Mouse (Mus musculus) MEL (cell line): Measurements from ENCODE around the gene Nt5c2. TPM values are rescaled to one million over a fixed set of nuclear protein-coding genes. Genes with fewer than 3 reads are reported as not detected.

Experiments used
- DNase-seq: peaks from one replicate; pipeline ENCODE4 v3.0.0; 2011; ENCODE audit warnings: low read depth, low spot score
- H3K27ac ChIP-seq: 2 replicates; pipeline ENCODE4 v1.5.1; 2012; ENCODE audit warnings: low read depth, mild to moderate bottlenecking, control low read depth, low read length, moderate library complexity; ENCODE audit not compliant: control insufficient read depth
- H3K27me3 ChIP-seq, 2 experiments: fragments of 150-350 bp in 1 of 2; sonication (generic) in 1 of 2; 2 replicates each; pipeline ENCODE4 v1.6.1; 2012; ENCODE audit warnings: low read length in 2 of 2, mild to moderate bottlenecking in 2 of 2, improper control_type of control experiment in 1 of 2, moderate library complexity in 1 of 2; ENCODE audit not compliant: insufficient read depth in 2 of 2, control insufficient read depth in 1 of 2
- H3K36me3 ChIP-seq, 2 experiments: 2 replicates each; pipeline ENCODE4 v1.6.1; 2012 to 2014; ENCODE audit warnings: low read length in 2 of 2, improper control_type of control experiment in 1 of 2, inconsistent platforms in 1 of 2, mild to moderate bottlenecking in 1 of 2; ENCODE audit not compliant: insufficient read depth in 2 of 2, control insufficient read depth in 1 of 2
- H3K4me1 ChIP-seq, 2 experiments: fragments of 150-350 bp in 1 of 2; sonication (generic) in 1 of 2; 2 replicates each; pipeline ENCODE4 v1.6.1; 2012; ENCODE audit warnings: low read length in 2 of 2, improper control_type of control experiment in 1 of 2, mild to moderate bottlenecking in 1 of 2; ENCODE audit not compliant: insufficient read depth in 2 of 2, control insufficient read depth in 1 of 2
- H3K4me3 ChIP-seq, 2 experiments: fragments of 150-350 bp in 1 of 2; sonication (generic) in 1 of 2; 2 replicates each; pipeline ENCODE4 v1.5.1; 2012; ENCODE audit warnings: low read depth in 2 of 2, low read length in 2 of 2, mild to moderate bottlenecking in 2 of 2, moderate library complexity in 2 of 2, control low read depth in 1 of 2, improper control_type of control experiment in 1 of 2; ENCODE audit not compliant: control insufficient read depth in 1 of 2, insufficient read depth in 1 of 2
- H3K79me2 ChIP-seq: 2 replicates; pipeline ENCODE4 v1.6.1; 2012; ENCODE audit warnings: mild to moderate bottlenecking, low read length, moderate library complexity; ENCODE audit not compliant: control insufficient read depth, poor library complexity, insufficient read depth
- H3K9ac ChIP-seq: 2 replicates; pipeline ENCODE4 v1.6.1; 2012; ENCODE audit warnings: low read depth, mild to moderate bottlenecking, control low read depth, low read length, moderate library complexity; ENCODE audit not compliant: control insufficient read depth, poor library complexity, severe bottlenecking
- H3K9me3 ChIP-seq: fragments of 150-350 bp; sonication (generic); replicated peaks from 2 replicates; pipeline ENCODE4 v1.6.1; 2012; ENCODE audit warnings: mild to moderate bottlenecking, low read length, improper control_type of control experiment, moderate library complexity; ENCODE audit not compliant: insufficient read depth
- BHLHE40 ChIP-seq: IDR thresholded peaks from 2 replicates; pipeline ENCODE4 v1.6.1; 2012; ENCODE audit warnings: low read depth, mild to moderate bottlenecking, inconsistent platforms, low read length, improper control_type of control experiment, borderline replicate concordance
- CHD2 ChIP-seq: IDR thresholded peaks from 2 replicates; pipeline ENCODE4 v1.6.1; 2011; ENCODE audit warnings: low read length, improper control_type of control experiment
- CTCF ChIP-seq, 3 experiments: IDR thresholded peaks in 2 of 3; conservative IDR thresholded peaks in 1 of 3; 2 replicates each; pipeline ENCODE4 v1.5.1; 2011 to 2012; ENCODE audit warnings: low read length in 3 of 3, low read depth in 2 of 3, mild to moderate bottlenecking in 2 of 3, improper control_type of control experiment in 1 of 3, inconsistent platforms in 1 of 3, mixed read lengths in 1 of 3, moderate library complexity in 1 of 3; ENCODE audit not compliant: control insufficient read depth in 1 of 3, insufficient read depth in 1 of 3, poor library complexity in 1 of 3, severe bottlenecking in 1 of 3
- E2F4 ChIP-seq: IDR thresholded peaks from 2 replicates; pipeline ENCODE4 v1.6.1; 2011; ENCODE audit warnings: low read depth, low read length, improper control_type of control experiment, borderline replicate concordance
- ELF1 ChIP-seq: IDR thresholded peaks from 2 replicates; pipeline ENCODE4 v1.6.1; 2014; ENCODE audit warnings: low read depth, mild to moderate bottlenecking, inconsistent platforms, low read length, improper control_type of control experiment, moderate library complexity
- EP300 ChIP-seq, 2 experiments: IDR thresholded peaks; 2 replicates each; pipeline ENCODE4 v1.6.1; 2011; ENCODE audit warnings: improper control_type of control experiment in 2 of 2, low read length in 2 of 2, low read depth in 1 of 2, mild to moderate bottlenecking in 1 of 2
- ETS1 ChIP-seq: IDR thresholded peaks from 2 replicates; pipeline ENCODE4 v1.6.1; 2012; ENCODE audit warnings: low read depth, mild to moderate bottlenecking, inconsistent platforms, low read length, improper control_type of control experiment, moderate library complexity
- GABPA ChIP-seq: IDR thresholded peaks from 2 replicates; pipeline ENCODE4 v1.6.1; 2012; ENCODE audit warnings: low read depth, mild to moderate bottlenecking, inconsistent platforms, low read length, improper control_type of control experiment, moderate library complexity
- GATA1 ChIP-seq: IDR thresholded peaks from 2 replicates; pipeline ENCODE4 v1.6.1; 2011; ENCODE audit warnings: low read depth, low read length, improper control_type of control experiment
- HCFC1 ChIP-seq: IDR thresholded peaks from 2 replicates; pipeline ENCODE4 v1.6.1; 2012; ENCODE audit warnings: low read depth, mild to moderate bottlenecking, inconsistent platforms, low read length, improper control_type of control experiment, moderate library complexity
- JUND ChIP-seq: IDR thresholded peaks from 2 replicates; pipeline ENCODE4 v1.6.1; 2011; ENCODE audit warnings: low read depth, mild to moderate bottlenecking, improper control_type of control experiment, low read length
- KAT2A ChIP-seq: conservative IDR thresholded peaks from 2 replicates; pipeline ENCODE4 v1.6.1; 2012; ENCODE audit warnings: low read depth, low read length, improper control_type of control experiment, inconsistent platforms
- MAX ChIP-seq: IDR thresholded peaks from 2 replicates; pipeline ENCODE4 v1.6.1; 2011; ENCODE audit warnings: low read length, improper control_type of control experiment
- MAZ ChIP-seq: IDR thresholded peaks from 2 replicates; pipeline ENCODE4 v1.6.1; 2012; ENCODE audit warnings: low read depth, mild to moderate bottlenecking, inconsistent platforms, low read length, improper control_type of control experiment
- MEF2A ChIP-seq: IDR thresholded peaks from 2 replicates; pipeline ENCODE4 v1.6.1; 2014; ENCODE audit warnings: low read depth, mild to moderate bottlenecking, inconsistent platforms, low read length, improper control_type of control experiment; ENCODE audit not compliant: poor library complexity, insufficient replicate concordance, severe bottlenecking; ENCODE audit errors: extremely low read depth
- MYB ChIP-seq: IDR thresholded peaks from 2 replicates; pipeline ENCODE4 v1.6.1; 2011; ENCODE audit warnings: mild to moderate bottlenecking, low read depth, low read length, improper control_type of control experiment
- MYC ChIP-seq: IDR thresholded peaks from 2 replicates; pipeline ENCODE4 v1.6.1; 2011; ENCODE audit warnings: low read depth, mild to moderate bottlenecking, low read length, improper control_type of control experiment, moderate library complexity
- NELFE ChIP-seq: IDR thresholded peaks from 2 replicates; pipeline ENCODE4 v1.6.1; 2011; ENCODE audit warnings: low read depth, low read length, improper control_type of control experiment
- POLR2A ChIP-seq, 2 experiments: IDR thresholded peaks; 2 replicates each; pipeline ENCODE4 v1.6.1; 2011 to 2012; ENCODE audit warnings: low read length in 2 of 2, mild to moderate bottlenecking in 2 of 2, control low read depth in 1 of 2, improper control_type of control experiment in 1 of 2, low read depth in 1 of 2, moderate library complexity in 1 of 2; ENCODE audit not compliant: control insufficient read depth in 1 of 2, insufficient read depth in 1 of 2, poor library complexity in 1 of 2
- POLR2AphosphoS5 ChIP-seq: IDR thresholded peaks from 2 replicates; pipeline ENCODE4 v1.6.1; 2012; ENCODE audit warnings: low read depth, borderline replicate concordance, mild to moderate bottlenecking, inconsistent platforms, low read length, moderate library complexity, mixed read lengths
- RAD21 ChIP-seq: IDR thresholded peaks from 2 replicates; pipeline ENCODE4 v1.6.1; 2011; ENCODE audit warnings: mild to moderate bottlenecking, low read depth, low read length, improper control_type of control experiment
- RCOR1 ChIP-seq: IDR thresholded peaks from 2 replicates; pipeline ENCODE4 v1.6.1; 2012; ENCODE audit warnings: low read depth, mild to moderate bottlenecking, inconsistent platforms, low read length, improper control_type of control experiment
- SIN3A ChIP-seq: IDR thresholded peaks from 2 replicates; pipeline ENCODE4 v1.6.1; 2012; ENCODE audit warnings: low read length, improper control_type of control experiment, inconsistent platforms
- TAL1 ChIP-seq: IDR thresholded peaks from 2 replicates; pipeline ENCODE4 v1.6.1; 2012; ENCODE audit warnings: mild to moderate bottlenecking, inconsistent platforms, low read length, moderate library complexity, mixed read lengths
- TCF12 ChIP-seq: IDR thresholded peaks from 2 replicates; pipeline ENCODE4 v1.6.1; 2014; ENCODE audit warnings: low read depth, mild to moderate bottlenecking, inconsistent platforms, low read length, improper control_type of control experiment, moderate library complexity
- UBTF ChIP-seq: IDR thresholded peaks from 2 replicates; pipeline ENCODE4 v1.6.1; 2012; ENCODE audit warnings: low read depth, mild to moderate bottlenecking, inconsistent platforms, low read length, improper control_type of control experiment, moderate library complexity, borderline replicate concordance; ENCODE audit not compliant: insufficient read depth
- USF2 ChIP-seq, 2 experiments: IDR thresholded peaks; 2 replicates each; pipeline ENCODE4 v1.6.1; 2011 to 2012; ENCODE audit warnings: improper control_type of control experiment in 2 of 2, low read length in 2 of 2, borderline replicate concordance in 1 of 2, inconsistent platforms in 1 of 2, low read depth in 1 of 2, mild to moderate bottlenecking in 1 of 2; ENCODE audit not compliant: insufficient read depth in 1 of 2
- ZC3H11A ChIP-seq: IDR thresholded peaks from 2 replicates; pipeline ENCODE4 v1.6.1; 2012; ENCODE audit warnings: low read depth, mild to moderate bottlenecking, inconsistent platforms, low read length, improper control_type of control experiment
- ZKSCAN1 ChIP-seq: IDR thresholded peaks from 2 replicates; pipeline ENCODE4 v1.6.1; 2012; ENCODE audit warnings: low read depth, mild to moderate bottlenecking, inconsistent platforms, low read length, improper control_type of control experiment, moderate library complexity
- ZMIZ1 ChIP-seq: IDR thresholded peaks from 2 replicates; pipeline ENCODE4 v1.6.1; 2012; ENCODE audit warnings: low read depth, mild to moderate bottlenecking, inconsistent platforms, low read length, improper control_type of control experiment, moderate library complexity
- ZNF384 ChIP-seq: IDR thresholded peaks from 2 replicates; pipeline ENCODE4 v1.6.1; 2012; ENCODE audit warnings: low read depth, mild to moderate bottlenecking, inconsistent platforms, low read length, improper control_type of control experiment
- polyA plus RNA-seq, 2 experiments: library from polyadenylated mRNA; stranded (reverse) in 1 of 2; unstranded in 1 of 2; fragments of >175 nt in 1 of 2; fragments of >200 nt in 1 of 2; gene quantifications; 2 replicates each; pipeline versions ENCODE4 v1.2.1 to v1.2.4; 2012; ENCODE audit warnings: low replicate concordance in 2 of 2, low read depth in 1 of 2; ENCODE audit not compliant: insufficient read length in 2 of 2, insufficient read depth in 1 of 2, missing spikeins in 1 of 2
- total RNA-seq: library from RNA; depleted of rRNA; stranded (reverse); fragments of 300-350 nt; gene quantifications from 2 replicates; pipeline ENCODE4 v1.2.3, GENCODE M21; 2012

The Nt5c2 gene
- total and polyA plus RNA-seq, 3 experiments = 64.6 to 455 (median 147) TPM

- Histone ChIP-seq H3K27me3 (no peaks in the 10 kb centered on the region), H3K9ac (peak overlapping the region; percentile 5), H3K36me3 (peaks cover 16 to 63% of the 10 kb centered on the region in 2 experiments), H3K4me1 (peaks cover 31 to 51% of the 10 kb centered on the region in 2 experiments), H3K4me3 (no peak overlapping the region), H3K79me2 (peaks cover 11% of the 10 kb centered on the region), H3K27ac (peak overlapping the region; percentile 56), H3K9me3 (no peaks in the 10 kb centered on the region)
- TF ChIP-seq ZMIZ1 = no peak
- no peak for TF ChIP-seq ELF1
- TF ChIP-seq ETS1 = no peak
- TF ChIP-seq E2F4 = no peak
- TF ChIP-seq GATA1 = no peak
- no peak for TF ChIP-seq RAD21
- TF ChIP-seq POLR2A (IDR thresholded peaks at IDR 0.05; ENCODE audit: control insufficient read depth in 1 of 2, insufficient read depth in 1 of 2, low read depth in 1 of 2, low read length in 2 of 2, poor library complexity in 1 of 2) = no peak
- no peak for TF ChIP-seq JUND
- no peak for TF ChIP-seq ZC3H11A
- no peak for TF ChIP-seq ZKSCAN1
- TF ChIP-seq CTCF (IDR thresholded peaks at IDR 0.05 in 2 of 3, conservative IDR thresholded peaks at IDR 0.05 in 1 of 3; ENCODE audit: control insufficient read depth in 1 of 3, insufficient read depth in 1 of 3, low read depth in 2 of 3, low read length in 3 of 3, poor library complexity in 1 of 3, severe bottlenecking in 1 of 3) = no peak
- DNase-seq = no peak
Measured at GRCm38 (mm10) chr19:46905971-46906370, 109.0 kb downstream of the Nt5c2 start.

GRCm38 (mm10) chr19:46905383-46905782 lies 109.6 kb downstream of the Nt5c2 start:
- no peaks in the 10 kb centered on the region for H3K27me3 ChIP-seq
- H3K4me1 ChIP-seq = peaks cover 27 to 46% of the 10 kb centered on the region in 2 experiments
- H3K9me3 ChIP-seq = no peaks in the 10 kb centered on the region
- H3K79me2 ChIP-seq = peaks cover 8% of the 10 kb centered on the region
- no peak overlapping the region for H3K4me3 ChIP-seq
- H3K27ac ChIP-seq = peak overlapping the region; percentile 56
- peaks cover 17 to 59% of the 10 kb centered on the region in 2 experiments for H3K36me3 ChIP-seq
- peak overlapping the region; percentile 8; the same call in 1 of the 2 replicates for H3K9ac ChIP-seq
- DNase-seq = peak; percentile 87
- TF ChIP-seq ZC3H11A (no peak), RCOR1 (peak; percentile 91), GABPA (no peak), MYB (peak; percentile 53; the same call in 1 of the 2 replicates), ZMIZ1 (no peak), EP300 (IDR thresholded peaks at IDR 0.05; ENCODE audit: low read depth in 1 of 2, low read length in 2 of 2) (peak; percentile 96 to 98), KAT2A (no peak), BHLHE40 (peak; percentile 70; the same call in 1 of the 2 replicates), MAX (no peak), SIN3A (peak; percentile 99), NELFE (no peak), GATA1 (peak; percentile 100), MYC (no peak), HCFC1 (0 out of 2 replicates have a peak, but pooled peaks have one; percentile 29), POLR2AphosphoS5 (no peak), MAZ (no peak), CHD2 (no peak), ZNF384 (peak; percentile 70; the same call in 1 of the 2 replicates), ETS1 (peak; percentile 100), USF2 (IDR thresholded peaks at IDR 0.05; ENCODE audit: borderline replicate concordance in 1 of 2, insufficient read depth in 1 of 2, low read depth in 1 of 2, low read length in 2 of 2) (no peak), TAL1 (peak; percentile 99), MEF2A (peak; percentile 88), TCF12 (peak; percentile 99), UBTF (no peak), ZKSCAN1 (no peak)
